Mouse (Mus musculus): ENCODE data around the gene Spag9.

- TF ChIP-seq POLR2A (IDR thresholded peaks at IDR 0.05; ENCODE audit: insufficient read depth, low read depth, low read length) = no peak
- no peak for TF ChIP-seq CTCF (IDR thresholded peaks at IDR 0.05; ENCODE audit: insufficient read depth, low read depth, low read length)
Measured at GRCm38 (mm10) chr11:93985265-93985664, 10.6 kb upstream of the Spag9 start.
